Mouse (Mus musculus) myocyte (in vitro differentiated cells): ENCODE results near the gene Mdfi. TPM values are rescaled to one million over a fixed set of nuclear protein-coding genes. Genes with fewer than 3 reads are reported as not detected.

Source experiments
- H3K27me3 ChIP-seq: one replicate; pipeline ENCODE4 v1.6.1; 2011; ENCODE audit not compliant: control insufficient read depth, insufficient read depth, insufficient read length
- H3K36me3 ChIP-seq: one replicate; pipeline ENCODE4 v1.6.1; 2011; ENCODE audit not compliant: control insufficient read depth, insufficient read depth
- H3K4me2 ChIP-seq: one replicate; pipeline ENCODE4 v1.6.1; 2011; ENCODE audit warnings: low read depth, control low read depth
- H3K4me3 ChIP-seq: one replicate; pipeline ENCODE4 v1.5.1; 2011; ENCODE audit warnings: mild to moderate bottlenecking, control low read depth, moderate library complexity
- H3K79me2 ChIP-seq: one replicate; pipeline ENCODE4 v1.6.1; 2011; ENCODE audit not compliant: control insufficient read depth, insufficient read depth
- H3ac ChIP-seq: one replicate; pipeline ENCODE4 v1.6.1; 2011; ENCODE audit not compliant: control insufficient read depth, insufficient read length
- CEBPB ChIP-seq: IDR thresholded peaks from 2 replicates; pipeline ENCODE4 v1.6.1; 2011; ENCODE audit warnings: mild to moderate bottlenecking, moderate library complexity; ENCODE audit not compliant: poor library complexity, insufficient read depth, severe bottlenecking
- E2F4 ChIP-seq: IDR thresholded peaks from one replicate; pipeline ENCODE4 v1.6.1; 2011; ENCODE audit warnings: mild to moderate bottlenecking, control low read depth, moderate library complexity; ENCODE audit not compliant: insufficient read depth
- MAX ChIP-seq: IDR thresholded peaks from one replicate; pipeline ENCODE4 v1.6.1; 2011; ENCODE audit warnings: low read depth, mild to moderate bottlenecking, control low read depth
- MYOD1 ChIP-seq, 3 experiments: IDR thresholded peaks; one replicate each; pipeline ENCODE4 v1.6.1; 2011; ENCODE audit warnings: control low read depth in 2 of 3, low read depth in 2 of 3, mild to moderate bottlenecking in 2 of 3, moderate library complexity in 1 of 3; ENCODE audit not compliant: insufficient read length in 2 of 3, control insufficient read depth in 1 of 3
- MYOG ChIP-seq, 3 experiments: IDR thresholded peaks; one replicate each; pipeline ENCODE4 v1.6.1; 2011; ENCODE audit warnings: control low read depth in 2 of 3, low read depth in 2 of 3, mild to moderate bottlenecking in 2 of 3; ENCODE audit not compliant: insufficient read length in 2 of 3, control insufficient read depth in 1 of 3, insufficient read depth in 1 of 3
- POLR2A ChIP-seq: IDR thresholded peaks from one replicate; pipeline ENCODE4 v1.6.1; 2011; ENCODE audit warnings: low read depth, mild to moderate bottlenecking, control low read depth, moderate library complexity; ENCODE audit not compliant: insufficient read length
- POLR2AphosphoS2 ChIP-seq: IDR thresholded peaks from one replicate; pipeline ENCODE4 v1.6.1; 2011; ENCODE audit warnings: low read depth, control low read depth; ENCODE audit not compliant: insufficient read length
- REST ChIP-seq: IDR thresholded peaks from one replicate; pipeline ENCODE4 v1.6.1; 2011; ENCODE audit warnings: mild to moderate bottlenecking, control low read depth, moderate library complexity; ENCODE audit not compliant: insufficient read depth, insufficient read length
- SRF ChIP-seq: IDR thresholded peaks from one replicate; pipeline ENCODE4 v1.6.1; 2011; ENCODE audit warnings: low read depth; ENCODE audit not compliant: control insufficient read depth, insufficient read length
- TCF12 ChIP-seq: IDR thresholded peaks from one replicate; pipeline ENCODE4 v1.6.1; 2011; ENCODE audit warnings: mild to moderate bottlenecking, control low read depth; ENCODE audit not compliant: poor library complexity, insufficient read depth, severe bottlenecking
- TCF3 ChIP-seq: IDR thresholded peaks from one replicate; pipeline ENCODE4 v1.6.1; 2011; ENCODE audit warnings: low read depth, control low read depth; ENCODE audit not compliant: insufficient read length
- USF1 ChIP-seq: IDR thresholded peaks from one replicate; pipeline ENCODE4 v1.6.1; 2011; ENCODE audit warnings: low read depth, mild to moderate bottlenecking, control low read depth, moderate library complexity
- polyA plus RNA-seq: library from polyadenylated mRNA; unstranded; fragments of >200 nt; fragmentation: generic; extraction: Trizol; gene quantifications from one replicate; pipeline ENCODE4 v1.2.1, GENCODE M21; 2012; ENCODE audit warnings: missing spikeins

Mdfi gene
- polyA plus RNA-seq, 1 experiment, result 1.1 TPM

DNA sequence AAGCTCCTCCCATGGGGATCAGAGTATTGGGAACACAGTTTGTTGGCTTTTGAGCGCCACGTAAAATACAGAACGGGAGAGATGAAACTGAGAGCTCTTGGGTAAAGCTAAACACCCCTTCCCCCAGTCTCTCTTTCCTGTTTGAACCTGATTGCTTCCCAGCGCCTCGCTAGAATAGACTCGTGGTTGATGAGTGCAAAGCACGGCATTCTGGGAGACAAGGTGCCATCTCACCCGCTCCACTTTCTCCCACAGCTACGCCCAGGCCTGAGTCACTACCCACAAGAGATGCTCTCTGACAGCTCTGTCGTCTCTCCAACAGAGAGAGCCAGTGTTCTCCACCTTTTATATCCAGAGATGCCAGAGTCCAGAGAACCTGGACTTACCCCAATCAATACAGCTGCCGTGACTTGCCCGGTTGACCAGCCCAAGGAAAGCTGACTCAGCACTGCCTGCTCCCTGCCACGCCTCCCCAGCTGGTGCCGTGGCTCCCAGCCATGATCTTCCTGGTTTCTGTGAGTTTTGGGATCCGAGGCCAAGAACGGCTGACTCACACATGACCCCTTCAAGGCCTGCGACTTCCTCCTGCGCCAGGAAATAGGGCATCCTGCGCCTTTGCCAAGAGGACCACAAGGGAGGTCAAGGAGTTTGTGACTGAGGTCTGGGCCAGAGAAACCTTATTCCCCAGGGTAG lies 7.6 kb upstream of the Mdfi start:
- TF ChIP-seq TCF12 (peak; percentile 51), POLR2AphosphoS2 (no peak), REST (no peak), MAX (no peak), SRF (no peak), CEBPB (no peak), POLR2A (no peak), MYOD1 (IDR thresholded peaks at IDR 0.05; ENCODE audit: control insufficient read depth in 1 of 3, insufficient read length in 2 of 3, low read depth in 2 of 3) (peak; percentile 70 to 91 (median 85)), E2F4 (no peak), TCF3 (peak; percentile 53), MYOG (IDR thresholded peaks at IDR 0.05; ENCODE audit: control insufficient read depth in 1 of 3, insufficient read depth in 1 of 3, insufficient read length in 2 of 3, low read depth in 2 of 3) (peak; percentile 80 to 95 (median 86)), USF1 (no peak)
- Histone ChIP-seq H3K79me2 (no peaks in the 10 kb centered on the region), H3ac (no peak overlapping the region), H3K4me2 (peak overlapping the region; percentile 68), H3K27me3 (peaks cover 8% of the 10 kb centered on the region), H3K36me3 (no peaks in the 10 kb centered on the region), H3K4me3 (no peak overlapping the region)

DNA sequence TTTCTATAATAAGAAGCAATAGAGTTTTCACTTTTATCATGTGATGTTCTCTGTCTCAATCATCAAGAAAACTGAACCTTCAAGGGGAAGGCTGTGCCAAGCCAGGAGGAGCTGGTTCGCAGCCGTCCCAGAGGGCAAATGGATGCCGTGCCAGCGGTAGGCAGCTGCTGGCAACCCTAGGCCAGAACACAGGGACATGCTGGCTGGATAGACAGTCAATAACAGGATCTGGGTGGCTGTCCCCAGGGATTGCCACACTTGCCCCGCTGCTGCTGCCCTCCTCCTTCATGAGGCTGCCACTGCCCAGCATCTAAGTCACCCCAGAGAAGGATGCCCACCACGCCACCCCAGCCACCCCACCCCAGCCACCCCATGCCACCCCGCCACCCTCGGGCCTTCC lies 7.0 kb upstream of the Mdfi start:
- H3K27me3 ChIP-seq, result peaks cover 2% of the 10 kb centered on the region
- no peaks in the 10 kb centered on the region for H3K36me3 ChIP-seq
- no peak overlapping the region for H3K4me3 ChIP-seq
- H3K4me2 ChIP-seq, result peak overlapping the region; percentile 68
- TF ChIP-seq MYOG (IDR thresholded peaks at IDR 0.05; ENCODE audit: control insufficient read depth in 1 of 3, insufficient read depth in 1 of 3, insufficient read length in 2 of 3, low read depth in 2 of 3) (peak in 1 of 3 experiments; percentile 26), REST (no peak)
- H3K79me2 ChIP-seq, result no peaks in the 10 kb centered on the region
- no peak overlapping the region for H3ac ChIP-seq

DNA sequence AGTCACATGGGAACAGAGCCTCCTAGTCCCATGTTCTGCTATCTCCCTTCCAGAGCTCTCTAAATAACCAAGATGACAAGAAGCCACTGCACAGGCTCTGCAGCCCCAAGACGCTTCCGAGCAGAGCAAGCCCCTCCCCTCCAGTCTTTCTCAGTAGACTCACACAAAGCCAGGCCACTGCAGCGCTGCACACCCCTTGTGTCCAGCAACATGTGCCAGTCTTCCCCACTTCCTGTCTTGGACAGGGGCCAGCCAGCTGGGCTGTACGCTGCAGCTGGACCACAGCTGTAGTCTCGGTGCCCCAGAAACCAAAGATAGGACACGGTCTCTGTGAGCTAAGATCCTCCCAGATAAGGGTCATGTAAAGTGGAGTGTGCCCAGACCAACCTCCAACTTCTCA lies 3.3 kb upstream of the Mdfi start:
- Histone ChIP-seq H3K27me3 (peaks cover 25% of the 10 kb centered on the region), H3ac (no peak overlapping the region), H3K4me3 (no peak overlapping the region), H3K4me2 (no peak overlapping the region), H3K79me2 (no peaks in the 10 kb centered on the region), H3K36me3 (no peaks in the 10 kb centered on the region)
- TF ChIP-seq TCF12, result no peak
- TF ChIP-seq CEBPB, result no peak
- no peak for TF ChIP-seq POLR2A
- TF ChIP-seq SRF, result no peak
- TF ChIP-seq MAX, result no peak
- TF ChIP-seq POLR2AphosphoS2, result no peak
- no peak for TF ChIP-seq USF1
- TF ChIP-seq REST, result no peak
- no peak for TF ChIP-seq E2F4
- no peak for TF ChIP-seq TCF3
- TF ChIP-seq MYOG (IDR thresholded peaks at IDR 0.05; ENCODE audit: control insufficient read depth in 1 of 3, insufficient read depth in 1 of 3, insufficient read length in 2 of 3, low read depth in 2 of 3), result no peak
- TF ChIP-seq MYOD1 (IDR thresholded peaks at IDR 0.05; ENCODE audit: control insufficient read depth in 1 of 3, insufficient read length in 2 of 3, low read depth in 2 of 3), result no peak

DNA sequence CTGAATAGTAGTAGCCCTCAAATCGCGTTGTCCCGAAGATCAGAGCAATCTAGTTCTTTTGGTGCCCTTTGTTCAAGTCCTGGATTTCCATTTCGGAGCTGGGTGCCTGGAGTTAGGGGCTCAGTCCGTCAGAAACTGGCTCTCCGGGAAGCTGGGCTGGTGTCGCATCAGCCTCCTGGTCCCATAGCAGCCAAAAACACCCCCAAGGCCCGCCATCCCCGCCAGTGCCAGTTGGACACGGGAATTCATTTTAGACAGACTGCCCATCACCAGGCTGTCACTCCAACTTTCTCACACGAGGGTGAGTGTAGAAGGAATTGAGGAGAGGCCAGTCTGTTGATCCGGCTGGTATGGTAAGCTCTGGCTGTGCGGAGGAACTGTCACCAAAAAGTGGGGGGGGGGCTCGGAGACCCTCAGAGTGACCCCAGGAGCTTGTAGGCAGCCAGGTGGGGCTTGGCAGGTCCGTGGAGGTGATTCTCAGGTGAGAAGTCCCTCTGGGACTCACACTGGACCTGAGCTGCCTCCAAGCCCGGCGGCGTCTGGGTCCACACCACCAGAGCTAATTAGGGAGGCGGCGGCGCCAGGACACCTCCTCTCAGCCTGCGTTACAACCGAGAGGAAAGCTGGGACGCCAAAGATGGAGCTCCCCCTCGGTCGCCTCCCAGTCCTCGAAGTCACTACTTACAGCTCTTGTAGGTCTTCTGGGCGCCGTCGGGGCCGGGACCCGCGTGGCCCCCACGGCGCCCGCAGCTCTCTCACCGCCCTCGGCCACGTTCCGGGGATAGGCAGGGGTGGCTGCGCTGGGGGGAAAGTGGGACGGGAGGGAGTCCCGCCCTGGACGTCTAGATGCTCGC lies 636 bp downstream of the Mdfi start:
- H3K4me2 ChIP-seq, result peak overlapping the region; percentile 52
- no peak for TF ChIP-seq CEBPB
- TF ChIP-seq POLR2A, result no peak
- no peak for TF ChIP-seq POLR2AphosphoS2
- TF ChIP-seq MAX, result no peak
- TF ChIP-seq USF1, result no peak
- no peak for TF ChIP-seq TCF3
- no peak for TF ChIP-seq SRF
- no peak for TF ChIP-seq MYOD1 (IDR thresholded peaks at IDR 0.05; ENCODE audit: control insufficient read depth in 1 of 3, insufficient read length in 2 of 3, low read depth in 2 of 3)
- no peak for TF ChIP-seq REST
- peaks cover 30% of the 10 kb centered on the region for H3K27me3 ChIP-seq
- no peaks in the 10 kb centered on the region for H3K79me2 ChIP-seq
- no peaks in the 10 kb centered on the region for H3K36me3 ChIP-seq
- no peak overlapping the region for H3K4me3 ChIP-seq
- H3ac ChIP-seq, result no peak overlapping the region
